In genomic region chr3:98427260-98427599, GRCm38 (mm10) we compare ENCODE assay signal across 10 mouse cellular contexts. TPM values are rescaled to one million over a fixed set of nuclear protein-coding genes. Genes with fewer than 3 reads are reported as not detected.
DNase-seq lines count a peak whose midpoint lies in the region; ATAC-seq and TF ChIP-seq lines count a peak whose summit lies in the region.
"Had no signal": no experiment of that assay in that cellular context is flagged by ENCODE, and none has a peak within 500 bp of the region (broad histone marks: within the 10 kb centered on the region; RNA-seq: fewer than 3 reads in every experiment).

No protein-coding gene starts in this region.

- in situ Hi-C loops in ES-E14 (cut with MboI; ENCODE audit: low sequenced_read_pairs in 2 of 2, unreplicated experiment in 2 of 2), result no loop called here

- H3K27ac ChIP-seq in heart, embryonic 16.5 days (ENCODE audit: low read length), result no peak overlapping the region
- H3K27ac ChIP-seq in ES-E14 (ENCODE audit: insufficient read depth, low read depth, low read length, poor library complexity, severe bottlenecking), result no peak overlapping the region
- H3K27ac ChIP-seq in forebrain, embryonic 16.5 days (ENCODE audit: low read length), result no peak overlapping the region
- no peak overlapping the region for H3K27ac ChIP-seq in liver, postnatal 0 days (ENCODE audit: low read depth)

- H3K9ac ChIP-seq in heart, embryonic 16.5 days (ENCODE audit: low read length), result peak overlapping the region; percentile 77; the same call in 1 of the 2 replicates
- peak overlapping the region; percentile 45; the same call in 1 of the 2 replicates for H3K9ac ChIP-seq in ES-E14 (ENCODE audit: insufficient read depth, low read depth, low read length, poor library complexity, severe bottlenecking)
- peak overlapping the region; percentile 66 for H3K9ac ChIP-seq in forebrain, embryonic 16.5 days (replicated peaks; ENCODE audit: low read depth, low read length)
- H3K9ac ChIP-seq in liver, postnatal 0 days (replicated peaks), result no peak overlapping the region

- no peak for TF ChIP-seq CTCF in liver, postnatal 0 days (IDR thresholded peaks at IDR 0.05; ENCODE audit: low read depth)

- intact Hi-C loops in heart, postnatal 14 days (cut with DNase I), result loop anchor here (5.0 kb wide), 1 partner anchor 65 kb away; no protein-coding TSS in a partner anchor
- intact Hi-C loops in gastrocnemius, postnatal 36 days (cut with DNase I), result loop anchor here (5.0 to 10.0 kb wide), 2 partner anchors 45 to 62 kb away; partner anchors contain the start of gene Zfp697
- intact Hi-C loops in gastrocnemius, postnatal 14 days (cut with DNase I; ENCODE audit: low total_unique reads), result no loop called here

- WGBS in heart, embryonic 16.5 days, result 2% methylated on average over 23 of the region's 23 CpGs
- WGBS in forebrain, embryonic 16.5 days, result under 1% methylated on average over 23 of the region's 23 CpGs
- 5% methylated on average over 23 of the region's 23 CpGs for WGBS in liver, postnatal 0 days (ENCODE audit: insufficient replicate concordance)

- peak overlapping the region; percentile 71 for H3K4me3 ChIP-seq in heart, embryonic 16.5 days (ENCODE audit: low read length)
- peak overlapping the region; percentile 72 to 92 for H3K4me3 ChIP-seq in ES-E14 (ENCODE audit: insufficient read depth in 1 of 2, low read depth in 1 of 2, low read length in 2 of 2, poor library complexity in 1 of 2, severe bottlenecking in 1 of 2)
- H3K4me3 ChIP-seq in forebrain, embryonic 16.5 days (replicated peaks; ENCODE audit: low read length), result peak overlapping the region; percentile 67
- peak overlapping the region; percentile 49 for H3K4me3 ChIP-seq in liver, postnatal 0 days (ENCODE audit: low read depth, low read length)

- 0 out of 2 replicates have a peak, but pooled peaks cover 5% of the 10 kb centered on the region for H3K36me3 ChIP-seq in heart, embryonic 16.5 days (ENCODE audit: control insufficient read depth, insufficient read depth)
- no peaks in the 10 kb centered on the region for H3K36me3 ChIP-seq in ES-E14 (ENCODE audit: control insufficient read depth, insufficient read depth, low read length, poor library complexity, severe bottlenecking)
- no peaks in the 10 kb centered on the region for H3K36me3 ChIP-seq in forebrain, embryonic 16.5 days (ENCODE audit: control insufficient read depth, insufficient read depth)
- no peaks in the 10 kb centered on the region for H3K36me3 ChIP-seq in liver, postnatal 0 days (replicated peaks; ENCODE audit: insufficient read depth, low read length)

- H3K4me1 ChIP-seq in heart, embryonic 16.5 days (ENCODE audit: control insufficient read depth, insufficient read depth, low read length), result peaks cover 18% of the 10 kb centered on the region
- peaks cover 0 to 4% of the 10 kb centered on the region in 2 experiments; a peak in 1 of 4 replicates for H3K4me1 ChIP-seq in ES-E14 (ENCODE audit: control insufficient read depth in 2 of 2, insufficient read depth in 2 of 2, low read length in 2 of 2, poor library complexity in 1 of 2)
- peaks cover 18% of the 10 kb centered on the region for H3K4me1 ChIP-seq in forebrain, embryonic 16.5 days (replicated peaks; ENCODE audit: control insufficient read depth, insufficient read depth, low read length)
- peaks cover 17% of the 10 kb centered on the region for H3K4me1 ChIP-seq in liver, postnatal 0 days (ENCODE audit: insufficient read depth)

- peak overlapping the region; percentile 98 for H3K4me2 ChIP-seq in heart, embryonic 16.5 days (ENCODE audit: low read depth, low read length)
- H3K4me2 ChIP-seq in forebrain, embryonic 16.5 days (ENCODE audit: low read length), result peak overlapping the region; percentile 79
- peak overlapping the region; percentile 77 for H3K4me2 ChIP-seq in liver, postnatal 0 days (ENCODE audit: low read depth, low read length)

- TF ChIP-seq EP300 in liver, postnatal 0 days (IDR thresholded peaks at IDR 0.05; ENCODE audit: low read depth), result no peak

- no peak for DNase-seq in heart, postnatal 14 days
- no peak for DNase-seq in ES-E14 (ENCODE audit: low read depth, low spot score)
- no peak for DNase-seq in liver, postnatal 0 days
- DNase-seq in thymus, postnatal 14 days, result no peak
- DNase-seq in gastrocnemius, postnatal 36 days, result no peak
- DNase-seq in gastrocnemius, postnatal 14 days, result no peak

- H3K9me3 ChIP-seq in heart, embryonic 16.5 days (replicated peaks; ENCODE audit: control insufficient read depth, low read length), result no peaks in the 10 kb centered on the region
- no peaks in the 10 kb centered on the region for H3K9me3 ChIP-seq in ES-E14 (ENCODE audit: control insufficient read depth, insufficient read depth, low read depth, low read length)
- no peaks in the 10 kb centered on the region for H3K9me3 ChIP-seq in forebrain, embryonic 16.5 days (ENCODE audit: control insufficient read depth, low read length)
- H3K9me3 ChIP-seq in liver, postnatal 0 days (ENCODE audit: low read length), result no peaks in the 10 kb centered on the region

- H3K27me3 ChIP-seq in heart, embryonic 16.5 days (ENCODE audit: control insufficient read depth, insufficient read depth, low read length), result no peaks in the 10 kb centered on the region
- peaks cover 12% of the 10 kb centered on the region for H3K27me3 ChIP-seq in forebrain, embryonic 16.5 days (replicated peaks; ENCODE audit: control insufficient read depth, insufficient read depth, low read length)
- H3K27me3 ChIP-seq in liver, postnatal 0 days (ENCODE audit: insufficient read depth, low read length), result peaks cover 5% of the 10 kb centered on the region; the same call in 1 of the 2 replicates

- ATAC-seq in heart, embryonic 16.5 days (replicated peaks; ENCODE audit: extremely low read depth, insufficient read depth, low FRiP score), result no peak
- no peak for ATAC-seq in forebrain, embryonic 16.5 days
- ATAC-seq in liver, postnatal 0 days, result no peak; the same call in 1 of the 2 replicates

TF ChIP-seq in ES-E14, 5 proteins besides CTCF, POLR2A, EP300 and RAD21:
- TF ChIP-seq ZNF384 (IDR thresholded peaks at IDR 0.05; ENCODE audit: low read depth, low read length), result no peak
- no peak for TF ChIP-seq CHD2 (IDR thresholded peaks at IDR 0.05; ENCODE audit: low read depth, low read length)

RNA-seq across cellular contexts. Expression of gene Gm4450, which starts 29.7 kb away (rescaled TPM):
- polyA plus RNA-seq in heart, embryonic 16.5 days (2015; fragmentation: Nextera tagmentation; extraction: Ambion mirVana), result not detected in 2 replicates
- total RNA-seq in heart, postnatal 14 days (2021), result not detected
- not detected in 2 replicates for total RNA-seq in ES-E14 (2012; rRNA removed)
- not detected in 2 replicates for polyA plus RNA-seq in forebrain, embryonic 16.5 days (2015; fragmentation: Nextera tagmentation; extraction: Ambion mirVana)
- 0.13 TPM in 1 of 2 replicates, not detected in the other for polyA plus RNA-seq in liver, postnatal 0 days (2015; fragmentation: Nextera tagmentation; extraction: Ambion mirVana)
- total RNA-seq in gastrocnemius, postnatal 36 days (2021), result not detected
- total RNA-seq in gastrocnemius, postnatal 14 days (2021), result not detected
- total RNA-seq: granulocyte monocyte progenitor cell, adult 5-6 weeks; neutrophil, adult 5-6 weeks had no signal

RNA-seq across cellular contexts. Expression of gene Zfp697, which starts 45.0 kb away (rescaled TPM):
- polyA plus RNA-seq in heart, embryonic 16.5 days (2015; fragmentation: Nextera tagmentation; extraction: Ambion mirVana), result 9.3 and 9.8 TPM in 2 replicates
- total RNA-seq in heart, postnatal 14 days (2021), result 1 to 10 TPM; 6.1 to 7.3 TPM
- 2.1 and 3.4 TPM in 2 replicates for total RNA-seq in ES-E14 (2012; rRNA removed)
- polyA plus RNA-seq in forebrain, embryonic 16.5 days (2015; fragmentation: Nextera tagmentation; extraction: Ambion mirVana), result 14.7 and 18.1 TPM in 2 replicates
- 2.8 and 2.9 TPM in 2 replicates for polyA plus RNA-seq in liver, postnatal 0 days (2015; fragmentation: Nextera tagmentation; extraction: Ambion mirVana)
- under 1 TPM; 0.37 to 0.46 TPM for total RNA-seq in gastrocnemius, postnatal 36 days (2021)
- 1 to 10 TPM; 1.2 to 1.3 TPM for total RNA-seq in gastrocnemius, postnatal 14 days (2021)
